Mouse (Mus musculus): Measurements from ENCODE around the gene Tcl1b3.

The Tcl1b3 gene

DNA sequence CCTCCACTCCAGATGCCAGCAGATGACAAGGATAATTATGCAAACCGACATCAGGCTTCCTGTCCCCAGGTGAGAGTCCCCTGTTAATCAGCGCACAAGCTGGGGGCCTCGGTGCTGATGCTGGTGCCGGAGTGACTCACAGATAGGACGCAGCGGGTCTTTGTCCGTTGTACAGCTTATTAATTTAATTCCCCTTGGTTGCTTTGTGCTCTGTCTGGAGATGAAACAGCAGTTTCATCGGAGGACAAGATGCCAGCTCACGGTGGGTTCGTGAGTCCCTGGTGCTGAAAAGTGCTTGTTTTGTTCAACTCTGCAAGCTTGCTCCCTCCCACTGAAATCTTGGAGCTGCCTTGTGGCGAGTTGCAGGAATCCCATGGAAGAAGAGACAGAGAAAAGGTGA is 43.5 kb downstream of the Tcl1b3 start:
- DNase-seq (ENCODE audit: low spot score), result no peak

DNA sequence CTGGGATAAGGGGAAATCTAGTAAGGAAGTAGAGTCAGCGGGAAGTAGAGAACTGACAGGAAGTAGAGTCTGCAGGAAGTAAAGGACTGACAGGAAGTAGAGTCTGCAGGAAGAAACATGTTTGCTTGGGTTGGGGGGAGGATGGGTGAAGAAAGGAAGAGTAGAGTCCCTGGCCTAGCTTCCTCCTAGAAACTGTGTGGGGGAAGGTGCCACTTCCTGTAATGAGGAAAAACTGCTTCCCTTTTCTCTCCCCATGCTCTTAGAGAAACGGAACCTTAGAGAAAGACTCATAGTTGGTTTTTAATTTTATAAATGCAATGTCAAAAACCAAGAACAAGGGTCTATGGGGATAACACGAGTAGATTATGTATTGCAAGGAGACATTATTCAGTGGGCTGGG is 44.2 kb downstream of the Tcl1b3 start:
- no peak for DNase-seq (ENCODE audit: low spot score)

DNA sequence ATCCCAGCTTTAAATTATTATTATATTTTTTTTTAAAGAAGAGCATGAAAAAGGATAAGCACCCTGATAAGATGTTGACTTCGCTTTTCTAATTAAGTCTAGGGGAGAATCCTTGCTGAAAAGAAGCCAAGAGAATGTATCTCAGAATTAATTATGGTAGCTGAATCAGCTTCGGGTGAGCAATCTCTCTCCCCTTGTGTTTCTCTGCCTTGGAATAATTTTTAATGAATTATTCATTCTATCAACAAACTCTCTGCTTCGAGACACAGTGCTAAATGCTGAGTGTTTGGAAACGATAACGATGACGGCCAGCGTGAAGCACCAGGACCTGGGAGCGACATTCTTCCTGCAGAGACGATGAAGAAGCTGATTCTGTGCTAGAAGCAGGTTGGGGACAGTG is 48.2 kb downstream of the Tcl1b3 start:
- DNase-seq (ENCODE audit: low spot score), result no peak

Measured in yolk sac, embryonic 10.5 days (tissue).